In genomic region chr5:114807468-114807867, GRCm38 (mm10) we compare ENCODE assay signal across 9 mouse cellular contexts. TPM values are rescaled to one million over a fixed set of nuclear protein-coding genes. Genes with fewer than 3 reads are reported as not detected.
DNase-seq lines count a peak whose midpoint lies in the region; ATAC-seq lines count a peak whose summit lies in the region.
"Had no signal": no experiment of that assay in that cellular context is flagged by ENCODE, and none has a peak within 500 bp of the region (broad histone marks: within the 10 kb centered on the region; RNA-seq: fewer than 3 reads in every experiment).

No protein-coding gene starts in this region.

- H3K9me3 ChIP-seq in heart, embryonic 15.5 days (replicated peaks), result no peaks in the 10 kb centered on the region
- no peaks in the 10 kb centered on the region for H3K9me3 ChIP-seq in neural tube, embryonic 13.5 days
- no peaks in the 10 kb centered on the region for H3K9me3 ChIP-seq in limb, embryonic 13.5 days
- no peaks in the 10 kb centered on the region for H3K9me3 ChIP-seq in stomach, embryonic 16.5 days (replicated peaks; ENCODE audit: control insufficient read depth, low read length)

- peak; percentile 82 for ATAC-seq in heart, embryonic 15.5 days (replicated peaks; ENCODE audit: insufficient number of reproducible peaks, insufficient read depth, low FRiP score, low read depth)
- no peak for ATAC-seq in neural tube, embryonic 13.5 days (ENCODE audit: low read depth)
- ATAC-seq in limb, embryonic 13.5 days (ENCODE audit: low FRiP score, low read depth), result peak; percentile 12; the same call in 1 of the 2 replicates
- ATAC-seq in stomach, embryonic 16.5 days (ENCODE audit: insufficient read depth, low FRiP score), result peak; percentile 61; the same call in 1 of the 2 replicates

- H3K27me3 ChIP-seq in heart, embryonic 15.5 days, result no peaks in the 10 kb centered on the region
- no peaks in the 10 kb centered on the region for H3K27me3 ChIP-seq in neural tube, embryonic 13.5 days
- no peaks in the 10 kb centered on the region for H3K27me3 ChIP-seq in limb, embryonic 13.5 days
- H3K27me3 ChIP-seq in stomach, embryonic 16.5 days (ENCODE audit: control insufficient read depth, insufficient read depth, low read length), result no peaks in the 10 kb centered on the region

- peaks cover 19% of the 10 kb centered on the region for H3K36me3 ChIP-seq in heart, embryonic 15.5 days
- peaks cover 76% of the 10 kb centered on the region for H3K36me3 ChIP-seq in neural tube, embryonic 13.5 days
- H3K36me3 ChIP-seq in limb, embryonic 13.5 days, result peaks cover 65% of the 10 kb centered on the region
- 0 out of 2 replicates have a peak, but pooled peaks cover 15% of the 10 kb centered on the region for H3K36me3 ChIP-seq in stomach, embryonic 16.5 days (ENCODE audit: control insufficient read depth, insufficient read depth, low read length)

- H3K4me2 ChIP-seq in heart, embryonic 15.5 days, result peak overlapping the region; percentile 47
- H3K4me2 ChIP-seq in neural tube, embryonic 13.5 days, result no peak overlapping the region
- H3K4me2 ChIP-seq in limb, embryonic 13.5 days (replicated peaks), result no peak overlapping the region; the same call in 1 of the 2 replicates
- no peak overlapping the region for H3K4me2 ChIP-seq in stomach, embryonic 16.5 days (ENCODE audit: low read depth, low read length)

- WGBS in heart, embryonic 15.5 days, result 15% methylated on average over 8 of the region's 8 CpGs
- WGBS in neural tube, embryonic 13.5 days, result 31% methylated on average over 8 of the region's 8 CpGs
- WGBS in limb, embryonic 13.5 days, result 22% methylated on average over 8 of the region's 8 CpGs
- 37% methylated on average over 8 of the region's 8 CpGs for WGBS in stomach, embryonic 16.5 days

- intact Hi-C loops in gastrocnemius, postnatal 14 days (cut with DNase I; ENCODE audit: low total_unique reads), result no loop called here

- H3K4me3 ChIP-seq in heart, embryonic 15.5 days, result 0 out of 2 replicates have a peak overlapping the region, but pooled peaks have one; percentile 9
- no peak overlapping the region for H3K4me3 ChIP-seq in neural tube, embryonic 13.5 days
- H3K4me3 ChIP-seq in limb, embryonic 13.5 days, result no peak overlapping the region
- no peak overlapping the region for H3K4me3 ChIP-seq in stomach, embryonic 16.5 days (replicated peaks; ENCODE audit: low read length)

- DNase-seq in heart, adult 11 months, result no peak
- DNase-seq in neural tube, embryonic 10.5 days (ENCODE audit: extremely low spot score, low spot score), result no peak
- no peak for DNase-seq in gastrocnemius, postnatal 14 days
- no peak for DNase-seq in left cerebral cortex, adult 8-10 months (ENCODE audit: low spot score in 2 of 2)

- H3K4me1 ChIP-seq in heart, embryonic 15.5 days (replicated peaks), result peaks cover 35% of the 10 kb centered on the region
- H3K4me1 ChIP-seq in neural tube, embryonic 13.5 days (replicated peaks), result peaks cover 43% of the 10 kb centered on the region
- H3K4me1 ChIP-seq in limb, embryonic 13.5 days, result peaks cover 40% of the 10 kb centered on the region
- H3K4me1 ChIP-seq in stomach, embryonic 16.5 days (ENCODE audit: control insufficient read depth, insufficient read depth, low read length), result no peaks in the 10 kb centered on the region

- peak overlapping the region; percentile 89 for H3K27ac ChIP-seq in heart, embryonic 15.5 days
- H3K27ac ChIP-seq in neural tube, embryonic 13.5 days (replicated peaks), result peak overlapping the region; percentile 28; the same call in 1 of the 2 replicates
- H3K27ac ChIP-seq in limb, embryonic 13.5 days, result peak overlapping the region; percentile 65
- H3K27ac ChIP-seq in stomach, embryonic 16.5 days (ENCODE audit: low read length), result 0 out of 2 replicates have a peak overlapping the region, but pooled peaks have one; percentile 24

- H3K9ac ChIP-seq in heart, embryonic 15.5 days, result 0 out of 2 replicates have a peak overlapping the region, but pooled peaks have one; percentile 7
- no peak overlapping the region for H3K9ac ChIP-seq in neural tube, embryonic 13.5 days
- no peak overlapping the region for H3K9ac ChIP-seq in limb, embryonic 13.5 days
- H3K9ac ChIP-seq in stomach, embryonic 16.5 days (ENCODE audit: low read length), result no peak overlapping the region

RNA-seq across cellular contexts. Expression of gene 1500011B03Rik, which starts 15.8 kb away (rescaled TPM):
- 39.0 and 52.9 TPM in 2 replicates for polyA plus RNA-seq in heart, embryonic 15.5 days (2015; fragmentation: Nextera tagmentation; extraction: Ambion mirVana)
- 243 and 266 TPM in 2 replicates for polyA plus RNA-seq in neural tube, embryonic 13.5 days (2015; fragmentation: Nextera tagmentation; extraction: Ambion mirVana)
- 93.9 and 98.0 TPM in 2 replicates for polyA plus RNA-seq in limb, embryonic 13.5 days (2015; fragmentation: Nextera tagmentation; extraction: Ambion mirVana)
- polyA plus RNA-seq in stomach, embryonic 16.5 days (2015; fragmentation: Nextera tagmentation; extraction: Ambion mirVana), result 66.8 and 71.8 TPM in 2 replicates
- total RNA-seq in gastrocnemius, postnatal 14 days (2021), result 10 to 100 TPM in 1 of 2 experiments, 1 to 10 TPM in 1; 9.4 to 10.5 TPM
- 100 to 1,000 TPM; 142 to 159 (median 153) TPM for total RNA-seq in left cerebral cortex, adult 8-10 months (2022)

RNA-seq across cellular contexts. Expression of gene Git2, which starts 32.2 kb away (rescaled TPM):
- 31.0 and 43.2 TPM in 2 replicates for polyA plus RNA-seq in heart, embryonic 15.5 days (2015; fragmentation: Nextera tagmentation; extraction: Ambion mirVana)
- 47.5 and 52.1 TPM in 2 replicates for polyA plus RNA-seq in neural tube, embryonic 13.5 days (2015; fragmentation: Nextera tagmentation; extraction: Ambion mirVana)
- polyA plus RNA-seq in limb, embryonic 13.5 days (2015; fragmentation: Nextera tagmentation; extraction: Ambion mirVana), result 46.9 and 52.5 TPM in 2 replicates
- polyA plus RNA-seq in stomach, embryonic 16.5 days (2015; fragmentation: Nextera tagmentation; extraction: Ambion mirVana), result 35.9 and 42.0 TPM in 2 replicates
- 10 to 100 TPM; 19.8 to 25.8 TPM for total RNA-seq in gastrocnemius, postnatal 14 days (2021)
- 10 to 100 TPM; 50.4 to 53.8 (median 52.0) TPM for total RNA-seq in left cerebral cortex, adult 8-10 months (2022)

RNA-seq across cellular contexts. Expression of gene Ankrd13a, which starts 33.0 kb away (rescaled TPM):
- polyA plus RNA-seq in heart, embryonic 15.5 days (2015; fragmentation: Nextera tagmentation; extraction: Ambion mirVana), result 28.3 and 42.0 TPM in 2 replicates
- 50.3 and 52.0 TPM in 2 replicates for polyA plus RNA-seq in neural tube, embryonic 13.5 days (2015; fragmentation: Nextera tagmentation; extraction: Ambion mirVana)
- 38.6 and 40.2 TPM in 2 replicates for polyA plus RNA-seq in limb, embryonic 13.5 days (2015; fragmentation: Nextera tagmentation; extraction: Ambion mirVana)
- 12.7 and 13.1 TPM in 2 replicates for polyA plus RNA-seq in stomach, embryonic 16.5 days (2015; fragmentation: Nextera tagmentation; extraction: Ambion mirVana)
- 10 to 100 TPM; 29.9 to 30.1 TPM for total RNA-seq in gastrocnemius, postnatal 14 days (2021)
- 10 to 100 TPM; 39.5 to 52.2 (median 45.9) TPM for total RNA-seq in left cerebral cortex, adult 8-10 months (2022)

RNA-seq across cellular contexts. Expression of gene 4930519G04Rik, which starts 46.0 kb away (rescaled TPM):
- not detected in 2 replicates for polyA plus RNA-seq in heart, embryonic 15.5 days (2015; fragmentation: Nextera tagmentation; extraction: Ambion mirVana)
- not detected in 2 replicates for polyA plus RNA-seq in neural tube, embryonic 13.5 days (2015; fragmentation: Nextera tagmentation; extraction: Ambion mirVana)
- not detected in 2 replicates for polyA plus RNA-seq in limb, embryonic 13.5 days (2015; fragmentation: Nextera tagmentation; extraction: Ambion mirVana)
- not detected in 2 replicates for polyA plus RNA-seq in stomach, embryonic 16.5 days (2015; fragmentation: Nextera tagmentation; extraction: Ambion mirVana)
- total RNA-seq in gastrocnemius, postnatal 14 days (2021), result not detected
- not detected for total RNA-seq in left cerebral cortex, adult 8-10 months (2022)
- total RNA-seq: left cerebral cortex, postnatal 25 days had no signal

RNA-seq across cellular contexts. Expression of gene Gm9936, which starts 51.0 kb away (rescaled TPM):
- polyA plus RNA-seq in heart, embryonic 15.5 days (2015; fragmentation: Nextera tagmentation; extraction: Ambion mirVana), result not detected in 2 replicates
- 1.3 and 1.4 TPM in 2 replicates for polyA plus RNA-seq in neural tube, embryonic 13.5 days (2015; fragmentation: Nextera tagmentation; extraction: Ambion mirVana)
- polyA plus RNA-seq in limb, embryonic 13.5 days (2015; fragmentation: Nextera tagmentation; extraction: Ambion mirVana), result 0.24 and 0.28 TPM in 2 replicates
- polyA plus RNA-seq in stomach, embryonic 16.5 days (2015; fragmentation: Nextera tagmentation; extraction: Ambion mirVana), result 0.18 TPM in 1 of 2 replicates, not detected in the other
- total RNA-seq in gastrocnemius, postnatal 14 days (2021), result not detected
- 1 to 10 TPM in 1 of 4 experiments, under 1 TPM in 3; 0.57 to 1.1 (median 0.83) TPM for total RNA-seq in left cerebral cortex, adult 8-10 months (2022)

Comparison
In these comparisons a context has a peak if more than half of its experiments do, and no peak if none do; other contexts are left out.
1. H3K27ac ChIP-seq: peak in every context shown above with its lines; median percentile 89 in heart, embryonic 15.5 days; 65 in limb, embryonic 13.5 days; 28 in neural tube, embryonic 13.5 days; 24 in stomach, embryonic 16.5 days.